Mouse (Mus musculus) G1E (cell line): ENCODE results near the gene Socs7. TPM values are rescaled to one million over a fixed set of nuclear protein-coding genes. Genes with fewer than 3 reads are reported as not detected.

Source experiments
- ATAC-seq: 2 replicates; pipeline ENCODE4 v1.8.0; 2016; ENCODE audit warnings: mild to moderate bottlenecking; ENCODE audit not compliant: insufficient number of reproducible peaks, poor library complexity, low FRiP score, severe bottlenecking; ENCODE audit errors: extremely low read depth
- DNase-seq: peaks from one replicate; pipeline ENCODE4 v3.0.0; 2012; ENCODE audit warnings: low spot score
- H3K27me3 ChIP-seq: 2 replicates; pipeline ENCODE4 v1.6.1; 2012; ENCODE audit warnings: mild to moderate bottlenecking, low read length, inconsistent platforms; ENCODE audit not compliant: insufficient read depth
- H3K36me3 ChIP-seq: replicated peaks from 2 replicates; pipeline ENCODE3; 2012; ENCODE audit warnings: mild to moderate bottlenecking, inconsistent platforms
- H3K4me1 ChIP-seq: 2 replicates; pipeline ENCODE4 v1.6.1; 2012; ENCODE audit warnings: low read depth, low read length, inconsistent platforms, mixed read lengths; ENCODE audit not compliant: insufficient read depth
- H3K4me3 ChIP-seq: 2 replicates; pipeline ENCODE4 v1.5.1; 2012; ENCODE audit warnings: low read depth, mild to moderate bottlenecking, inconsistent platforms, low read length, moderate library complexity, mixed read lengths
- H3K9me3 ChIP-seq: replicated peaks from 2 replicates; pipeline ENCODE4 v1.6.1; 2012; ENCODE audit warnings: inconsistent platforms
- CTCF ChIP-seq: IDR thresholded peaks from 2 replicates; pipeline ENCODE4 v1.5.1; 2012; ENCODE audit warnings: low read depth, low read length, inconsistent platforms, mixed read lengths
- GATA1 ChIP-seq: IDR thresholded peaks from 2 replicates; pipeline ENCODE4 v1.6.1; 2012; ENCODE audit warnings: borderline replicate concordance, low read length, inconsistent platforms, mixed read lengths
- GATA2 ChIP-seq: IDR thresholded peaks from 2 replicates; pipeline ENCODE4 v1.6.1; 2012; ENCODE audit warnings: low read depth, low read length, inconsistent platforms, borderline replicate concordance
- POLR2AphosphoS5 ChIP-seq: IDR thresholded peaks from 2 replicates; pipeline ENCODE4 v1.6.1; 2012; ENCODE audit warnings: low read depth, low read length, inconsistent platforms; ENCODE audit not compliant: insufficient replicate concordance
- TAL1 ChIP-seq: conservative IDR thresholded peaks from 2 replicates; pipeline ENCODE4 v1.6.1; 2012; ENCODE audit warnings: low read depth, low read length, inconsistent platforms, mixed read lengths
- polyA plus RNA-seq: library from polyadenylated mRNA; stranded (reverse); fragments of >175 nt; gene quantifications from 2 replicates; pipeline ENCODE4 v1.2.3, GENCODE M21; 2012
- total RNA-seq, 2 experiments: library from RNA; stranded (forward) in 1 of 2; stranded (reverse) in 1 of 2; fragments of 200-1000 nt in 1 of 2; fragments of >200 nt in 1 of 2; fragmentation: Nextera tagmentation in 1 of 2; gene quantifications; 2 replicates each; pipeline ENCODE4 v1.2.3; 2014 to 2017

The Socs7 gene
- total and polyA plus RNA-seq, 3 experiments: 5.2 to 49.0 (median 15.4) TPM

- Histone ChIP-seq H3K36me3 (peaks cover 31% of the 10 kb centered on the region), H3K27me3 (peaks cover 47% of the 10 kb centered on the region), H3K9me3 (no peaks in the 10 kb centered on the region), H3K4me3 (no peak overlapping the region), H3K4me1 (peaks cover 10% of the 10 kb centered on the region)
- ATAC-seq (no peak), DNase-seq (no peak)
- no peak for TF ChIP-seq POLR2AphosphoS5
Observed at GRCm38 (mm10) chr11:97334400-97334799, 28.0 kb upstream of the Socs7 start.

DNA sequence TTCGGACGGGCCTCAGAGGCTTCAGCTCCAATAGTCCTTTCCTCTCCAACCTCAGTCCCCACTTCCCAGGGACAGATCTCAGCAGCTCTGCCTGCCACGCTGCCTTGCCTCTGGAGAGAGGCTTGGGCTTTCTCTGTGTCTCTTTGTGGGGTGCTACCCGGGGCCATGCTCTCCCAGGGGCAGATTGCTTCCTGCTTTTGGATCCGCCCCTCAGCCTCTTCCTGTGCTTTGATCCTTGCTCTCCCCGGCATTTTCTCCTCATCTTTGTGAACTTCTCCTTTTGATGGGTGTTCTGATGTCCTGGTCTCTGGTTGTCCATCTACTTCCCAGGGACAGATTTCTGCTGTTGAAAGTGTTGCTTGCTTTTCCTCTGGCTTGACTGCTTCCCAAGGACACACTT lies 26.1 kb upstream of the Socs7 start:
- ATAC-seq: no peak

DNA sequence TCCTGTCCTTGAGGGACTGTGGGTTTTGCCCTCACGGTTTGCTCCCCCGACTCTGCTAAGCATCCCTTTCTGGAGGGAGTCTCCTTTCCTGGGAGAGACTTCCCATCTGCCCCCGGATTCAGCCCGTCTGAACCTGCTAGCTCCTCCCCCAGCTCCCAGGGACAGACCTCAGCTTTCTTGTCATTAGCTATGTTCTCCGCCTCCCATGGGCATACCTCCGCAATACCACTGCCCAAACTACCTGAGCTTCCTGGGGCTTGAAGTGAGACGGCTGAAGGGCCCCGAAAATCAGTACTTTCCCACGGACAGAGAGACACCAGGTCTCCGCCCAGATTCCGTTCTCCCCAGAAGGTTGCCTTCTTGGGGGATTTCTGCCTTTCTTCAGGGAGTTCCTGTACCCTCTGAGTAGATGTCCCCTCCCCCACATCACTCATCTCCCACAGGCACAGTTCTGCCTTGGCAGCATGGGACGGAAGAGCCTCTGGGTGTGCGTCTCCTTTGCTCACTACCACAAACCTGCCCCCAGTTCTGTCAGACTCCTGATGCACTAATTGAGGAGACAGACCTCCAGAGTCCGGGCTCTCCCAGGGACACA lies 25.5 kb upstream of the Socs7 start:
- no peak for TF ChIP-seq GATA1
- TF ChIP-seq GATA2: no peak
- no peak for TF ChIP-seq CTCF
- TF ChIP-seq TAL1: no peak
- no peak for TF ChIP-seq POLR2AphosphoS5
- H3K27me3 ChIP-seq: peaks cover 58% of the 10 kb centered on the region
- peaks cover 10% of the 10 kb centered on the region for H3K4me1 ChIP-seq
- no peak for DNase-seq
- H3K36me3 ChIP-seq: peaks cover 11% of the 10 kb centered on the region
- no peaks in the 10 kb centered on the region for H3K9me3 ChIP-seq
- H3K4me3 ChIP-seq: no peak overlapping the region
- ATAC-seq: no peak

More for the DNA sequence above, 26.1 kb upstream of the Socs7 start:
- no peak for DNase-seq
- Histone ChIP-seq H3K4me1 (peaks cover 10% of the 10 kb centered on the region), H3K27me3 (peaks cover 55% of the 10 kb centered on the region), H3K4me3 (no peak overlapping the region), H3K9me3 (no peaks in the 10 kb centered on the region), H3K36me3 (peaks cover 18% of the 10 kb centered on the region)
- TF ChIP-seq GATA2 (no peak), TAL1 (no peak), GATA1 (no peak)

- Histone ChIP-seq H3K9me3 (no peaks in the 10 kb centered on the region), H3K4me1 (peaks cover 9% of the 10 kb centered on the region), H3K4me3 (no peak overlapping the region), H3K36me3 (peaks cover 7% of the 10 kb centered on the region), H3K27me3 (peaks cover 60% of the 10 kb centered on the region)
- no peak for ATAC-seq
- TF ChIP-seq TAL1: no peak
- no peak for TF ChIP-seq GATA1
- TF ChIP-seq GATA2: no peak
- no peak for TF ChIP-seq POLR2AphosphoS5
- no peak for TF ChIP-seq CTCF
- no peak for DNase-seq
Observed at GRCm38 (mm10) chr11:97337363-97337762, 25.0 kb upstream of the Socs7 start.

GRCm38 (mm10) chr11:97338302-97338976 lies 23.9 kb upstream of the Socs7 start:
- no peak overlapping the region for H3K4me3 ChIP-seq
- H3K27me3 ChIP-seq: peaks cover 70% of the 10 kb centered on the region
- no peak for TF ChIP-seq GATA1
- TF ChIP-seq CTCF: no peak
- TF ChIP-seq POLR2AphosphoS5: no peak
- no peak for TF ChIP-seq GATA2
- no peak for TF ChIP-seq TAL1
- ATAC-seq: no peak
- H3K4me1 ChIP-seq: peaks cover 3% of the 10 kb centered on the region
- no peaks in the 10 kb centered on the region for H3K36me3 ChIP-seq
- DNase-seq: no peak
- H3K9me3 ChIP-seq: no peaks in the 10 kb centered on the region

GRCm38 (mm10) chr11:97338977-97339315 lies 23.4 kb upstream of the Socs7 start:
- peaks cover 75% of the 10 kb centered on the region for H3K27me3 ChIP-seq
- no peaks in the 10 kb centered on the region for H3K9me3 ChIP-seq
- no peak overlapping the region for H3K4me3 ChIP-seq
- no peaks in the 10 kb centered on the region for H3K36me3 ChIP-seq
- no peak for TF ChIP-seq POLR2AphosphoS5
- no peak for TF ChIP-seq CTCF
- TF ChIP-seq GATA2: no peak
- no peak for TF ChIP-seq TAL1
- no peak for TF ChIP-seq GATA1
- no peak for DNase-seq
- no peak for ATAC-seq
- H3K4me1 ChIP-seq: peaks cover 8% of the 10 kb centered on the region

- H3K36me3 ChIP-seq: no peaks in the 10 kb centered on the region
- no peak for DNase-seq
- no peak overlapping the region for H3K4me3 ChIP-seq
- H3K9me3 ChIP-seq: no peaks in the 10 kb centered on the region
- H3K27me3 ChIP-seq: peaks cover 70% of the 10 kb centered on the region
- no peak for TF ChIP-seq TAL1
- no peak for TF ChIP-seq CTCF
- TF ChIP-seq GATA1: no peak
- TF ChIP-seq GATA2: no peak
- TF ChIP-seq POLR2AphosphoS5: no peak
- H3K4me1 ChIP-seq: peaks cover 20% of the 10 kb centered on the region
- ATAC-seq: no peak
Observed at GRCm38 (mm10) chr11:97343175-97343574, 19.2 kb upstream of the Socs7 start.
